Mouse (Mus musculus): ENCODE measurements around the gene Snrpd3. TPM values are rescaled to one million over a fixed set of nuclear protein-coding genes. Genes with fewer than 3 reads are reported as not detected.
"Not testable (repeated sequence)": the region's sequence is repeated elsewhere in the genome, so short reads cannot be mapped to it uniquely, and the experiment has no call there.

Snrpd3 gene
- 100 to 1,000 TPM; 119 to 120 TPM for total RNA-seq (2021)

- intact Hi-C loops (cut with DNase I), result no loop called here
- peak; percentile 94 for DNase-seq
Measured at GRCm38 (mm10) chr10:75517073-75517757, at the start of gene Snrpd3. Gene Snrpd3, plus strand, starts transcription at chr10:75517551.

- intact Hi-C loops (cut with DNase I), result no loop called here
- DNase-seq, result no peak
Measured at GRCm38 (mm10) chr10:75473411-75473810, 43.9 kb upstream of the Snrpd3 start.

DNA sequence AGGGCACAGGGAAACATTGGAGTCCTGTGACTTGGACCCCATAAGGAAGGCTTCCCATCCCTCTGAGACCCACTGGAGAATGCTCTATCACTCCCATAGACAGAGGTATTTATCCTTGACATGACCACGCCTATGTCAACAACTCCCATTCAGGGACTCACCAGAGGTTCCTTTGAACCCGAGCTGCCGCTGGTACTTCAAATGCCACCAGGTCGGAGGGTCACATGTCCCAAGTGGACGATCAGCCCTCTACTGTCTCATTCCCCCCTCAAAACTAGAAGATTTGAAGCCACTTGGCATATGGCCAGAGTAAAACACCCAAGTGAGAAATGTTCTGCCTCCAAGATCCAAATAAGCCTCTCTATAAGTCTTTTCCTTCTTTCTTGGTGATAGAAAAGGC is 42.8 kb upstream of the Snrpd3 start:
- DNase-seq, result no peak
- intact Hi-C loops (cut with DNase I), result no loop called here

DNA sequence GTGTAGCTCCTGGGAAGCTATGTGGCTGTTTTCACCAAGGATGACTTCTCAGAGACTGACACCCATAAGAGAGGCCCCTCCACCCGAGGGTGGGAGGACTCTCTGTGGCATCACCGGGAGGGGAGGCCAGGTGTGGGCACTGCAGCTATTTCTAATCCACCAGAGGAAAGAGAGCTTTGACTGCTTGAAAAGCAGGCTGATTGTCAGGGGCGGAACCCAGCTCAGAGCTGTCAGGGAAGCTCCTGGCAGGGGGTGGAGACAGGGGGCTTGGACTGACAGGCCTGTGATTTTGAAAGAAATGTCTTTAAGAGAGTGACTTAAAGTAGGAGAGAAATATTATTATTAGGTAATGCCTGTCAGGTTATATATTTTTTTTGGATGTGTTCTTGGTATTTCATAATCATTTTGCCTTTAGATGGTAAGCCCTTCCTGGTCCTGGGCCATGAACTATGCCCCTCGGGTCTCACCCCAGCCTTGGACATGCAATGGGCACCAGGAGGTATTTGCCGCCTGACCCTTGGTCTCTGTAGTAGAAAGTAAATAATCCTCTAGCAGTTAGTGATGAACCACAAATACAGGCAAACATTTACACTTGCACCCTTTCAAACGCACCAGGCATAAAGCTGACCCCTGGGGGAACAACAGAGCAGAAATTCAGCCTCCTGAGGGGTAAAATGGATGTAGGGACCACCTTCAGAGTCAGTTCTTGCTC is 42.1 kb upstream of the Snrpd3 start:
- intact Hi-C loops (cut with DNase I); DNase-seq: not testable (repeated sequence)

DNA sequence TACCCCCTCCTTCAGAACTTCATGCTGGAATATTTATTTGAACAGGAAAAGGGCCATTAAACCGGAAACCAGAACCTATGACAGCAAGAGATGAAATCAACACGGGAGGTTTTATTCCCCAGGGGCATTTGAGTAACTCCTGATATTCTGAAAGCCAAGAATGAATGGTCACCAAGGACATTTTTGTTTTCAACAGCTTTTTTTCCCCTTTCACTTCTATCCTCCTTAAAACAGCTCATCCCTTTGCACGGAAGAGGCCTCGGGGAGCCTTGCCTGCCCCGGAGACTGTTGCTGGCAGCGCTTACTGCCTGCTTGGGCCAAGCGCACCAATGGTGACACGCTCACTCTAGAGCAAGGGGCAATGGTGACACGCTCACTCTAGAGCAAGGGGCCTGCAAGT is 40.3 kb upstream of the Snrpd3 start:
- peak; percentile 18 for DNase-seq
- intact Hi-C loops (cut with DNase I), result no loop called here

- intact Hi-C loops (cut with DNase I), result loop anchor here (10.0 kb wide), 1 partner anchor 295 kb away; no protein-coding TSS in a partner anchor
Measured at GRCm38 (mm10) chr10:75479955-75480354, 37.4 kb upstream of the Snrpd3 start.

GRCm38 (mm10) chr10:75481703-75482102 is 35.6 kb upstream of the Snrpd3 start:
- intact Hi-C loops (cut with DNase I), result loop anchor here (10.0 kb wide), 1 partner anchor 297 kb away; no protein-coding TSS in a partner anchor
- DNase-seq, result no peak

More at GRCm38 (mm10) chr10:75479955-75480354, 37.4 kb upstream of the Snrpd3 start:
- no peak for DNase-seq

- intact Hi-C loops (cut with DNase I), result loop anchor here (10.0 kb wide), 1 partner anchor 297 kb away; no protein-coding TSS in a partner anchor
- no peak for DNase-seq
Measured at GRCm38 (mm10) chr10:75482271-75482670, 35.1 kb upstream of the Snrpd3 start.

- intact Hi-C loops (cut with DNase I), result loop anchor here (10.0 kb wide), 1 partner anchor 298 kb away; no protein-coding TSS in a partner anchor
- DNase-seq, result no peak
Measured at GRCm38 (mm10) chr10:75482919-75483483, 34.4 kb upstream of the Snrpd3 start.

GRCm38 (mm10) chr10:75484066-75484465 is 33.3 kb upstream of the Snrpd3 start:
- DNase-seq, result no peak
- intact Hi-C loops (cut with DNase I), result loop anchor here (10.0 kb wide), 1 partner anchor 299 kb away; no protein-coding TSS in a partner anchor

GRCm38 (mm10) chr10:75484767-75485166 is 32.6 kb upstream of the Snrpd3 start:
- no peak for DNase-seq
- intact Hi-C loops (cut with DNase I), result loop anchor here (5.0 to 10.0 kb wide), 3 partner anchors 42 to 300 kb away; no protein-coding TSS in a partner anchor

DNA sequence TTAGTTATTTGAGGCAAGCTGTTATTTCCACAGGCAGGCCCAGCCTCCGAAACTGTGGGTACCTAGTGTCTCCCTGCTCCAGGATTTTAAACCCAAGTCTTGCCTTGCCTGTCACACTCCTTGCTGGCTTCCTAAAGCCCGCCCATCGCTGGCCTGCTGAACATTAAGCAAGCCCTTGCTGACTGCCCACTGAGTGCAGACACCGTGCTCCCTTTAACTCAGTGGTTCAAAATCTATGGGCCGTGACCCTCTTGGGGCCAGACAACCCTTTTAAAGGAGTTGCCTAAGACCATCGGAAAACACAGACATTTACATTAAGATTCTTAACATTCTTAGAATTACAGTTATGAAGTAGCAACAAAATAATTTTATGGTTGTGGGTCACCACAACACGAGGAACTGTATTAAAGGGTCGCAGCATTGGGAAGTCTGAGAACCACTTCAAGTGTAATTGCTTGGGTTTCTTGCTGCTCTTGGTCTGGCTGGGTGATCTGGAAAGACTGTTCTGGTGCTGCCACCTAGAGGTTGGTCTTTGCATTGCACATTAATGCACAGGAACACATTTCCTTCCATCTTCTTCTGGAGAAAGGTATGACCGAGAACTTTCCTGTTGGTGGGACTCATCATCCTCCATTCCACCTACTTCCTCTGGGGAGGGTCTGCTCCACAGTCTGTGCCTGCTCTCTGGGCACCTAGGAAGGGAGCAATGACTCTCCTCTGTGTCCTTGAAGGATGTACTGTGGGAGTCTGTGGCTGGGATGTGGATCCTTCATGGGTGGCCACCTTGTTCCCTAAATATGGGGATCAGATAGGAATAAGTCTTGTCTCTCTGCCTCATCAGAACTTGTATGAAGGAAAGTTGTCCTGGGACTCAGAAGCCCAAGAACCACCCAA is 31.0 kb upstream of the Snrpd3 start:
- intact Hi-C loops (cut with DNase I), result loop anchor here (5.0 to 10.0 kb wide), 3 partner anchors 44 to 302 kb away; no protein-coding TSS in a partner anchor
- peak; percentile 83 for DNase-seq

- DNase-seq, result no peak
Measured at GRCm38 (mm10) chr10:75487131-75487530, 30.2 kb upstream of the Snrpd3 start.

DNA sequence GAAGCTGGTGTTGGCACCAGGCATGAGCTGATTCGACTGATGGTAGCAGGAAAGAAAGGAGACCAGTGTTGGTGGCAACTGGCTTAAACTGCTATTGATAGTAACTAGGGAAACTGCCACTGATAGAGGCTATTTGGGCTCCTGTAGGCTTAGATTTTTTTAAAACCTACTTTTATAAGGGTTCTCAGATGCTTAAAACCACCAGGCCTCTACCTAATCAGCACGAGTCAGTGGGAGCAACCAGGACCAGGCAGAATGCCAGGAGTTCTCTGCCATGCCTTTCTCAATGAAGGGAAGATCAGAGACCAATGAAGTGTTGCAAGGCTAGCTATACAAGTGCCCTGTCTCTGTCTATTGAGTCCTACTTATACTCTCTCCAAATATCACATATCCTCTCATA is 27.8 kb upstream of the Snrpd3 start:
- intact Hi-C loops (cut with DNase I), result loop anchor here (5.0 to 10.0 kb wide), 3 partner anchors 47 to 305 kb away; no protein-coding TSS in a partner anchor

More at GRCm38 (mm10) chr10:75487131-75487530, 30.2 kb upstream of the Snrpd3 start:
- intact Hi-C loops (cut with DNase I), result loop anchor here (5.0 to 10.0 kb wide), 3 partner anchors 45 to 302 kb away; no protein-coding TSS in a partner anchor

GRCm38 (mm10) chr10:75490731-75491130 is 26.6 kb upstream of the Snrpd3 start:
- intact Hi-C loops (cut with DNase I), result no loop called here
- DNase-seq, result no peak

More for the DNA sequence above, 27.8 kb upstream of the Snrpd3 start:
- DNase-seq, result no peak

- intact Hi-C loops (cut with DNase I), result no loop called here
- DNase-seq, result no peak
Measured at GRCm38 (mm10) chr10:75491234-75491935, 26.0 kb upstream of the Snrpd3 start.

- DNase-seq, result no peak
- intact Hi-C loops (cut with DNase I), result no loop called here
Measured at GRCm38 (mm10) chr10:75491936-75492262, 25.5 kb upstream of the Snrpd3 start.

DNA sequence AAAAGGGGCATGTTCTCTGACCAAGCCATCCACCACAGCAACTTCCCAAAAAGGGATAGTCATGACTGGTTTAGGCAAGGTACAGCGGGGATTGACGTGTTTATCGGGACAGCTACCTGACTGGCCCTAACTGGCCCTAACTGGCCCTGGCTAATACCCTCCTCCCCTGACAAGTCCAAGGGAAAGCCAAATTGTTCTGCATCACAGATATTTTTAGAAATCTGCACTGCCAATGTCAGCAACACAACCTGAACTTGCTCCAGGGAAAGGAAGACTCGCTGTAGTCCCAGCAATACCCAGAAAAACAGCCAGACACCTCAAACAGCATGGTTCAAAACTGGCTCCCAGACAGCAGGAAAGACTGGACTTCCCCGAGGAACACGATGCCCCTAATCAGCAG is 22.0 kb upstream of the Snrpd3 start:
- intact Hi-C loops (cut with DNase I), result no loop called here
- no peak for DNase-seq

DNA sequence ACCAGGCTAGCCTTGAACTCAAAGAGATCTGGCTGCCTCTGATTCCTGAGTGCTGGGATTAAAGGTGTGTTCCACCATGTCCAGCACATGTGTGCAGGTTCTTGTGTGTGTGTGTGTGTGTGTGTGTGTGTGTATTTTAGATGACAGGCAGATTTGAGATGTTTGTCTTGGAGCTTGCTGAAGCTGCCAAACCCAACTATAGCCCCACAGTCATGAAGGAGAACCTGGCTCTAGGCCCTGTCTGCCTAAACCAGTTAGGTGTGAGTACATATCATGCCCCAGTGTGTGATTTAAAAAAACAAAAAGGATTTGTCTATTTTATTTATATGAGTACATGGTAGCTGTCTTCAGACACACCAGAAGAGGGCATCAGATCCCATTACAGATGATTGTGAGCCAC is 21.4 kb upstream of the Snrpd3 start:
- DNase-seq, result no peak
- intact Hi-C loops (cut with DNase I), result no loop called here

All from left cerebral cortex, postnatal 4 days (tissue).